Mouse (Mus musculus): ENCODE results near the gene Usp15.
A peak's percentile ranks its signal among the peaks of the same experiment; 100 is the strongest.

Usp15 gene

DNA sequence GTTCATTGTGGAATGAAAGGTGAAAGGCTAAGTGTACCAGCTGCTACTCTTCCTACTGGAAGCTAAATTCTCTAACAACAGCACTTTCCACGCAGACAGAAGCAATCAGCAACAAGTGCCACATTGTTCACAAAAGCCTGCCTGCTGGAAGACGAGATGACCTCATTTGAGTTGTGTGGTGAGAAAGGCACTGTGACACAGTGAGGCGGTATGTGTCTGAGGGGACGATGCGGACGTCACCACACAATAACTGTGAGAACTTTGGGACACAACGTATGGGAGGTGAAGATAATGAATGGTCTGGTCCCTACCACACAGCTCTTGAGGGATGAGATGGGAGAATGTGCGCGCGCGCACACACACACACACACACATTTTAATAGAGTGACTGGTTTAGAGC, 86.2 kb downstream of the Usp15 start:
- no peak for DNase-seq (ENCODE audit: low read depth in 1 of 2, low spot score in 2 of 2)

DNA sequence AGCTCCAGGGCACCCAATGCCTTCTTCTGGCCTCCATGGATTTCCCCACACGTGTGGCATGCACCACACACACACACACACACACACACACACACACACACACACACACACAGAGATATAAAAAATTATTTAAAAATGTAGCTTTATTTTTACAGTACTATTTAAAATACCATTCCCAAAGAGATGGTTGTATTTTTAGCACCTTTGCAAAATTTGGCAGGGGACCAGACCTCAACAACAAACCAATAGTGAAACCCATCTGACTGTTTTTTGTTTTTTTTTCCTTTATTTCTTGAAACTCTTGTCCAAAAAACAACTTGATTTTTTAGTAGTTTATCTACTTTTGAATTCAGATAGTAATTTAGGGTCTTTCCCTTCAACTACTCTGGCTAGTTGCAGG, 88.3 kb downstream of the Usp15 start:
- no peak for DNase-seq (ENCODE audit: low read depth in 1 of 2, low spot score in 2 of 2)

DNA sequence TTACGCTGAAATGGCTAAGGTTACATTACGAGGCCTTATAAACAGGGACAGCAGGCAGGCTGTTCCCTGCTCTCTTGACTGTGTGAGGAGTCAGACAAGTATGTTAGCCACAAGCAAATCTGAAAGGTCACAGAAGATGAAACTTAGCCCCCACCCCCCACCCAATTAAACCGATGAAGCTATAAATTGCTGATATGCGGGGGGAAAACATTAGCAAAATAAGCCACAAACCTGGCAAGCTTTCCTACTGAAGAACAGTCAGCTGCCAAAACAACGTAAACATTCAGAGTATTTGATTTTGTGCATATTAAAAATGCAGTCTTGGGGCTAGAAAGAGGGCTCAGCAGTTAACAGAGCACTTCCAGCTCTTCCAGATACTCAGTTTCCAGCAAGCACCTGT, 88.7 kb downstream of the Usp15 start:
- DNase-seq (ENCODE audit: low read depth in 1 of 2, low spot score in 2 of 2), result no peak

DNA sequence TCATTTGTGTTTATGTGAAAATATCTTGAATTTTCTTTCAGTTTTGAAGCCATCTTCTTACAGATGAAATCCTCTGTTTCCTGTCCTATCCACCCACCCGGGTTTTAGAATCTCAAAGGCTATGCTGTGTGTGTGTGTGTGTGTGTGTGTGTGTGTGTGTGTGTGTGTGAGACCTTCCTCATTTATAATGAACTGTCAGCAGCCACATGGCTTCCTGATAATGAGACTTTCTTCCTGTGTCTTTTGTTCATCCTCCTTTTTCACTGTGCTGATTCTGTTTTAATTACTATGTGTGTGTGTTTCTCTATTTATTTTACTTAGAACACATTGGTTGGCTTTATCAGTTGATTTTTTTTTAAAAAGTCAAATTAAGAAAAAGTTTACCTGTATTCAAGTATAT, 95.5 kb downstream of the Usp15 start:
- DNase-seq (ENCODE audit: low read depth in 1 of 2, low spot score in 2 of 2), result no peak

DNA sequence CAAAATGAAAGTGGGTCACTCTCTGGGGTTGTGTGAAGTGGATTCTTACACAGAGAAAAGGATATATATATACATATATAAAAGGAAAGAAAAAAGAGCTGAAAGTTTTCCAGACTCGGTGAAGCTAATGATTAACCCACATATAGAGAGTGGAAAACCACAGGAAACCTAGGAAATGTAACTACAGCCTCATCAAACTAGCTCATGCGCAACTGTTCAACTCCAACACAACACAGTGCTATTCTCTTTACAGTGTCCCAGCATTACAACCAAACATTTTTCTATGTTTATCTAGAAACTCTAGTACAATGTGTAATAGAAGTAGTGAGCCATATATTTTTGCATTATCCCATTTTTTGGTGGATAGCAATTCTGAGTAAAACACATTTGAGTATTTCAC, 96.2 kb downstream of the Usp15 start:
- DNase-seq (ENCODE audit: low read depth in 1 of 2, low spot score in 2 of 2), result no peak

DNA sequence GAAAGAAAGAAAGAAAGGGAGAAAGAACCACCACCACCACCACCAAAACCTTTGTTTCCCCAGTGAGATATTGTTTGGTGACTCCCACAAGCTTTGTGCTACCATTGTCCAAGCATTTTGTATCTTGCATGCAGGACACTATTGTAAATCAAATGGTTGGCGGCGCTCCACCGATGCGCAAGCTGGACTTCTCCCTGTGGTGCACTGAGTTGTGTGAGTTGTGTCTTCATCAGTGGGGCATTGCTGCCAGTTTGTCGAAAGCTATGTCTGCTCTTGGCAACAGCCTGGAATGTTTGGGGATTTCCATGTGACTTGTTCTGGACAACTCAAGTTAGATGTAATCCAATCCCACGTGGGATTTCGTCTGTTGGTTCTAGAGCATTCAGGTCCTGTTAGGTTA, 102.3 kb downstream of the Usp15 start:
- DNase-seq (ENCODE audit: low read depth in 1 of 2, low spot score in 2 of 2), result no peak

DNA sequence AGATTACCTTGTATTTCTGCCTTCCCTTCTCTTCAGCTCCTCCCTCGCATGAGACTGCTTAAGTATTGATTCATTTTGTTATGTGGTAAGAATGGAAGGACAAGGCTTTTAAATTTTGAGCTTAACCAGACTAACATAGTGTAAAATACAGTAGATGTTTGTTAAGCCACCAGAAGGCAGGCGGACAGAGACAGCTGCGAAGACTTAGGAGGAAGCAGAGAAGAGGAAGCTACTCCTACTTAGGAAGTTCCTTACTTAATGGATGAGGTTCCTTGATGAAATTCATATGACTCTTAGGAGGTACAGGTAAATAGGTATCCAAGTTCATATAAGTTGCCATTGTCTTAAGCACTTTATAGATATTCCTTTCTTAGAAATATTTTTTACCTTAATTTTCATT, 104.2 kb downstream of the Usp15 start:
- no peak for DNase-seq (ENCODE audit: low read depth in 1 of 2, low spot score in 2 of 2)

DNA sequence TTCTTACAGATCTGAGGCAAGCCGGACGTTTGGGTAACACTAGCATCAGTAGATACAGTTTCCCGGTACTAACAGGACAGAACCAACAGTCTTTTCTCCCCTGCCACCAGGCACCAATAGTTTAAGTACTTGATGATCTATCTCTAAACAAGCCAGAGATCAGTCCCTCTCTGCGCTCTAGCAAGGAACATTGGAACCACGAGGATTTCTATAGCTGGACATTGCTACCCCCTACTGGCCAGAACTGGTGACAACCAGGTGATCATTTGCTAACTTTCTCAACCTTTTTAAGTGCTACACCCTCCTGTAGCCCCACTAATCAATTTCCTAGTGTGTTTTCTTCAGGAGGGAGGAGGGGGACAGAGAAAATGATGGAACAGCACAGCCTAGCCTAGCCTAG, 105.1 kb downstream of the Usp15 start:
- no peak for DNase-seq (ENCODE audit: low read depth in 1 of 2, low spot score in 2 of 2)

DNA sequence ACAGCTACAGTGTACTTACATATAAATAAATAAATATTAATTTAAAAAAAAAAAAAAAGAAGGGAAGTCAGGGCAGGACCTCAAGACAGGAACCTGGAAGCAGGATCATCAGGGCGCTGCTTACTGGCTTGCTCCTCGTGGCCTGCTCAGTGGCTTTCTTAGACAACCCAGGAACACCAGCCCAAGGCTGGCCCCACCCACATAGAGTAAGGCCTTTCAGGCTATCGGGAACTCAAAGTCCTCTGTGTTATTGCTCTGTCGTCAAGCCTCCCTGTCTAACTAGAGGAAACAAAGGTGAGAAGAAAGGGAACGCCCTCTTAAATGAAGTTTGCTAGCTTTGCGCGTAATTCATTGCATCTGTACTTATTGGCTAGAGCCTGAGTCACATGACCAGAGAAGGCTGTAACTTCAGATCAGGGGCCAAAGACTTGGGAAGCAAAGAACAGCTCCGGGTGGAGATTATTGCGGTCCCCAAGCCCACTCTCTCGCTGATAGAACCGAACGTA, 107.3 kb downstream of the Usp15 start:
- DNase-seq (ENCODE audit: low read depth in 1 of 2, low spot score in 2 of 2), result no peak

DNA sequence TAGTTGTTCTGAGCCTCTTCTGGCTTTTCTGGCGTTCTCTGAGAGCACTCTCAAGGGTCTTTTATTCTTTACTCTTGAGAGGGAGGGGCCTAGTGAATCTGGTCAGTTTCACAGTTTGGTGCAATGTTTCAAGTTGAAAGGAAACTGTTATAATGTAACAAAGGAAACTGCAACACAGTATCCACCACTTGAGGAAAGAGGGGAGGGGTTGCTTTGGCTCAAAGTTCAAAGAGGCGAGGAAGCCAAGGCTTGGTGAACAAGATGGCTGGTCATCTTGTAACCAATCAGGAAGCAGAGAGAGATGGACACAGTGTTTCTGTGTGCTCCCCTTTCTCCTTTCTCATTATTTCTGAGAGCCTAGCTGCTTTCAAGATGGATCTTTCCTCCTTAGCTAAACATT, 109.9 kb downstream of the Usp15 start:
- no peak for DNase-seq (ENCODE audit: low read depth in 1 of 2, low spot score in 2 of 2)

DNA sequence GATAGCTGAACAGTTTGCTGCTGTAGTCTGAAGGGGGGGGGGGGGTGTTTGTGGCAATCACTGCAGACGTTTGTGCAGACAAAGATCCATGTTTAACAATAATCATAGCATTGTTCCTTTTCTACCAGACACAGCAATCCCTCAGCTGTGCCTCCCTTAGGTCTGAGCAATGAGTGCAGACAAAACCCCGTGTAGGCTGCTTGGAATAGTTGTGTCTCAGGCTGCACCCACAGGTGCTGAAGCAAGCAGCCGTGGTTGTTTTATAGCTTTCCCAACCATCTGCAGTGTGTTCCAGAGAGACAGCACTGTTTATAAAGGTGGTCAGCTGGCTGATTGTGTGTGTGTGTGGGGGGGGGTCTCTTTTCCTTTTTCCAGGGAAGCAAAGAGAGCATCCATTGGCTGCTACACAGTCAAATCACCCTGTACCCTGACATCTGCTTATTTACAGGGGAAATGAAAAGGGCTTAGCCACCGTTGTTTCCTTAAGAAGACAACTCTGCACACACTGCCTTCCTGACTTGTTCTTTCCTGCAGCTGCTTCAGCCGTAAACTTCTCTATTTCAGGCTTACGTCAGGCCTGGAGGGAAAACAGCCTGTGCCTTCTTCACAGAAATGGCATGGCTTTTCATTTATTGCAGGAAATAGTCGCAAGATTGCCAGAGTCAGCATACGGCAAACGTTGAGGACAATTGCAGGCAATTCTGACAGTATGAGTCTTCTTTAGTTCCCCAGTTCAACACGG, 111.7 kb downstream of the Usp15 start:
- DNase-seq (ENCODE audit: low read depth in 1 of 2, low spot score in 2 of 2), result no peak

DNA sequence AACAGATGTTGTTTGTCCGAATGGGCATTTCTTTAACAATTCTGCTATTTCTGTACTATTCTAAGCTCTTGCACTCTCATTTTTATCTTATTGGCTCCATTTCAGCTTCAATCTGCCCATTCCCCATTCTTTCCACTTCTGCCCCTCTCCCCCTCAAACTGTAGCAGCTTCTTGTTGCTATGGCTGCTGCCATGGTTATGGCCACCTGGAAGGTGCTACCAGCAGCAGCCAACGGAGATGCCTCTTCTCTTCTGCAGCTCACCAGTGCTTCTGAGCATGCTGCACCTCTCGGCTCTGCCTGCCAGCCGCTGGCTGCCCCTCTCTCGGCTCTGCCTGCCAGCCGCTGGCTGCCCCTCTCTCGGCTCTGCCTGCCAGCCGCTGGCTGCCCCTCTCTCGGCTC, 112.5 kb downstream of the Usp15 start:
- DNase-seq (ENCODE audit: low read depth in 1 of 2, low spot score in 2 of 2), result no peak

DNA sequence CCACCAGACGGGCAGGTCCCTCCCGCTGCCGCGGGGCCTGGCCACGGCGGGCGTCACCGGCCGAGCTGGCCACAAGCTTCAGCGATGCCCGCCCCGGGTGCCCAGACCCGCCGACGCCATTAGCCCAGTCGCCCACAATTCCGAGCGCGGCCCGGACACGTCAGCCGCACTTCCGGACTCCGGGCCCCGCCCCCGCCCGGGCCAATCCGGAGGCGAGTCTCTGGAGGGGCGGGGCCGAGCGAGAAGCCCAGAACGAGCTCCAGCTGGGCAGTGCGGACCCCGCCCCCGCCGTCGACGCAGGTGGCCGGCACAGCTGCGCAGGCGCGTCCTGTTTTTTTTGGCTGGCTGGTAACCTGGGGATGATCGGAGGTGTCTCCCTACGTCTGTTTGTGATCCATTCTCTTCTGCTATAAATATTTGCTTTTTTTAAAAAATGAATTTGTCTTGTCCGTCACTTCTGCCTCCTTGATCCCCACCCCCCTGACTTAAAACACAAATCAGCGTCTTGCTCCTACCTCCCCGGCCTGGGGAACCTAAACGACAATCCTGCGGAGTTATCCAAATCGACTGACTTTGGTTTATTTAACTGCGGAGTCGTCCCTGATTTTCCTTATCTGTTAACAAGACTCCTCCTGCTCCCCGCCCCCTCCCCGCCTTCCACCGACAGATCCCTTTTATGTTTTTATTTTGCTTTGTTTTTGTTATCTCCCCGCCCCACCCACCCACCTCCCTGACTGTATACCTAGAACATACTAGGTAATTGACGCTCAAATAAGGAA, 120.4 kb downstream of the Usp15 start, which contains the start of gene Mon2:
TSS of gene Mon2 (minus strand) at position 261 of the 779 bp plus-strand sequence.
- peak; percentile 85 to 89 for DNase-seq (ENCODE audit: low read depth in 1 of 2, low spot score in 2 of 2)

DNA sequence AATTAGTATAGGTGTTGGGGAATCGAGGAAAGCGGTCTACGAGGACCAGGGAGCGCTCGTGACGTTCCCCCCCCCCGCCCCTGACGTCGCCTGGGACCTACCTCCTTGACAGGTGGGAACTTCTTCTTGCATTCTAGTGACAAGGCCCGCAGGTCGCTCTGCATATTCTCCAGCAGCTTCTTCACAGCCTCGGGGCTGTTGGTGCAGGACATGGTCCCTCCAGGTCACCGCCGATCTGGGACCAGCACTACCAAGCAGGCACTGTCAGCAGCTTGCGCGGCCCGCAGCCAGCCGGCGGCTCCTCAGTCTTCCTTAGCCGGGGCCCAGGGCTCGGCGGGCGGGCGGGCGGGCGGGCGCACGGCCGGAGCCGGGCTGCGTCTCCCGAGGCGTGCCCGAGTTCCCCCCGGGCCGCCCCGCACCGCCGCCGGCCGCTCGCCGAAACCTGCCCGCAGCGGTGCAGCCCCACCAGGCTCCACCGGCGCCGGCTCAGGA, 121.0 kb downstream of the Usp15 start:
- no peak for DNase-seq (ENCODE audit: low read depth in 1 of 2, low spot score in 2 of 2)

DNA sequence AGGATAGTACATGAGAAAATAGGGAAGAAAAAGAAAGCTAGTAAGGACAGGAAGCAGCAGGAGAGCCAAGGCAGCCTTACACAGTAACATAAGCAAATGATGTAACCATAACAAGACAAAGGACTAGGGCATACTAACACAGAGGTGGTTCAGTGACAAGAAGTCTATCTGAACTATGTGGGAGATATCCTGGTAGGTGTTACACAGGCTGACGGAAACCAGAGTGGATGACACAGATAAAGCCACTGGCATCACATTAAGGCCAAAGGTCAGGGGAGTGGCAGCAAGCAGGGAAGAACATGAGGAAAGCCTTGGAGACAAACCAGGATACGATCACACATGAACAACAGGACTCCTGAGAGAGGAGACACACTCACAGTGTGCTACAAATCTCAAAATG, 124.8 kb downstream of the Usp15 start:
- DNase-seq (ENCODE audit: low read depth in 1 of 2, low spot score in 2 of 2), result no peak

DNA sequence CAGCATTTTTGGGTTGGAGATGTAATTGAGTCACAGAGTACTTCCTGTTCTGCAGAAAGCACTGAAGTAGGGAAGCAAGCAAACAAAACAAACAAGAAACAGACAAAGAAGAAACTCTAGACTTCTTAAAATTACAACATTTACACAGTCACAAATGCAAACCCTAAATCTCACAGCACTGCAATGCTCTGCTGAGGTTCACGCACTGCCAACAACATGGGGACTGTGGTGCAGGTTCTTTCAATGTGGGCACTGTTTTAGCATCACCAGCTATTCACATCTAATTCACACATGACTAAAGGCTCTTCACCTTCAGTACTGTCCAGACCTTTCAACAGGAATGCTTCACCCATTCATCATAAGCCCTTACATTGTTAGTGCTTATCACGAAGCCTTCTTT, 133.8 kb downstream of the Usp15 start:
- no peak for DNase-seq (ENCODE audit: low read depth in 1 of 2, low spot score in 2 of 2)

DNA sequence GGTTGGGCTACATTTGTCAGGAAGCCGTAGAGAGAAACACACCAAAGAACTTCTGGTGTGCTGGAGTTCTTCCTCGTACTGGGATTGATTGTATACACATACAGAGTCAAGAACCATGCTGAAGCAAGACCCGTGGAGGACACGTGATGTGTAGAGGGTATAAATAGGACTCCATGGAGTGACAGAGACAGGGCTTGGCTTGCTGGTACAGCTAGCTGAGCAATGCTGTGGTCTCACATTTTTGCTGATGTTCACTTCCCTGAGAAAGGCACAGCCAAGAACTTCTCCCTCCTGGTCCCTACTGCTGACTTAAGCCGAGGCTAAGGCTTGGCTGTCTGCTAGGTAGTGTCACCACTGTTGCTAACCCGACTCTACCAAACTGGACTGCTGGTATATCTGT, 136.0 kb downstream of the Usp15 start:
- no peak for DNase-seq (ENCODE audit: low read depth in 1 of 2, low spot score in 2 of 2)

DNA sequence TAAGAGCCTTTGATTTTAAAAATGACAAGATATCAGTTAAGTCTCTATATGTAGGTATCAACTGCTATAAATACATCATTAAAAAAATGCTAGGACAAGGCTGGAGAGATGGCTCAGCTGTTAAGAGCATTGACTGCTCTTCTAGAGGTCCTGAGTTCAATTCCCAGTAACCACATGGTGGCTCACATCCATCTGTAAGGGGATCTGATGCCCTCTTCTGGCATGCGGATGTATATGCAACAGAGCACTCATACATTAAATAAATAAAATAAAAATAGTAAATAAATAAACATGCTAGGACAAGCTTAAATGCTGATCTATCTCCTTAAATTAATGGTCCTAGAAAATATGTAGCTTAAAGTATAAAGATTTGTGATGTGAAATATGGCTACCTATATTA, 139.7 kb downstream of the Usp15 start:
- DNase-seq (ENCODE audit: low read depth in 1 of 2, low spot score in 2 of 2), result no peak

DNA sequence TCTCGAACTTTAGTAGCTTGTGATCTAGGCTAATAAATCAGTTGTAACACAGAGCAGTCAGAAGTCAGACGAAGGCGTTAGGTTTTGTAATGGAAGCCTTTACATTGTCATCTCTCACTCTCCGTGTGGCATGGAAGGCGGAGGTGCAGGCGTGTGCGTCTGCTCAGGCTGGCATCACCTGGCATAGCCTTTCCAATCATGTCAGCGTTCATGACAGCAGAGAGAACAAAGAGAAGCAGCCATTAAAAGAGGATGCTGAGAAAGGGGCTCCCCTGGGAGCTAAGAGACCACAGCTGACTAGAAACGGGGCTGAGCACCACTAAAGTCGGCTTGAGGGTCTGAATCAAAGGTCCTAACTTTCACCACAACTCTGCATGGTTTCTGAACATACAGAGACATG, 140.3 kb downstream of the Usp15 start:
- no peak for DNase-seq (ENCODE audit: low read depth in 1 of 2, low spot score in 2 of 2)

DNA sequence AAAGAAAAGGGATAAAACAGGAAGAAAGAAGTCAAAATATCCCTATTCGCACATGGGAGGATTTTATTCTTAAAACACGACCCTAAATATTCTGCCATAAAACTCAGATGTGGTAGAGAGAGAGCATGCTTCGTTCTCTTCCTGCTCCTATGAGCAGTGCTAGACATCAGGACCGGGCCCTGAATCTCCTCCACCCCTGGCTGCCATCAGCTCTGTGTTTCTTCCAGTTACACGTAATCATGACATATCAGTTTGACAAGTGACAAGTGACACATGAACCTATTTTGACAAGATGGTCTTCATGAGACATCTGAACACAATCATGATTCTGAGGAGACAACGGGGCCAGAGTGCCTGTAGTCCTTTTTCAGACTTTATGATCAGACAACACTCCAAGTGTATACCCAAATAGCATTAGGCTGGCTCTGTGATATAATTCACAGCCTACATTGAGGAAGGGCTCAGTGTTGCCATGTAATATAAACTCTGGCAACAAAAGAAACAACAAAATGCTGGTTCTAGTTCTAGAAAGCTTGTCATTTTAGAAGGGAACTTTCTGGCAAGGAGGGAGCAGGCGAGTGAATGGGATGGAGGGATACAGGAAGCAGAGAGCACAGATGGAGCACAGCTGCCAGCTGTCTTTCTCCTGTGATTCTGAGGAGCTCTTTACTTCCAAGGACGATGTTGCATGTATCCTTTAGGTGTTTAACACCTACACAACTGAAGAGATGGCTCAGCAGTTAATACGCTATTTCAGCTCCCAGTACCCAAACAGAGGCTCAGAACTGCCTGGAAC, 141.4 kb downstream of the Usp15 start:
- no peak for DNase-seq (ENCODE audit: low read depth in 1 of 2, low spot score in 2 of 2)
